Mouse (Mus musculus) forebrain, embryonic 10.5 days (tissue): ENCODE results near the gene Top2b. TPM values are rescaled to one million over a fixed set of nuclear protein-coding genes. Genes with fewer than 3 reads are reported as not detected.
A peak's percentile ranks its signal among the peaks of the same experiment; 100 is the strongest.

Source experiments
- DNase-seq: peaks from one replicate; pipeline ENCODE4 v3.0.0-alpha.2; 2017; ENCODE audit warnings: low spot score; ENCODE audit errors: extremely low spot score
- H3K27ac ChIP-seq: fragments of 300-500 bp; sonication (generic); 2 replicates; pipeline ENCODE4 v1.5.1; 2016; ENCODE audit warnings: mild to moderate bottlenecking
- H3K27me3 ChIP-seq: fragments of 300-500 bp; sonication (generic); 2 replicates; pipeline ENCODE4 v1.6.1; 2016; ENCODE audit warnings: mild to moderate bottlenecking; ENCODE audit not compliant: poor library complexity, severe bottlenecking
- H3K36me3 ChIP-seq: fragments of 300-500 bp; sonication (generic); replicated peaks from 2 replicates; pipeline ENCODE4 v1.6.1; 2016; ENCODE audit warnings: mild to moderate bottlenecking, moderate library complexity
- H3K4me1 ChIP-seq: fragments of 300-500 bp; sonication (generic); 2 replicates; pipeline ENCODE4 v1.6.1; 2016
- H3K4me3 ChIP-seq: fragments of 300-500 bp; sonication (generic); 2 replicates; pipeline ENCODE4 v1.5.1; 2016; ENCODE audit warnings: mild to moderate bottlenecking, moderate library complexity
- H3K9me3 ChIP-seq: fragments of 300-500 bp; sonication (generic); 2 replicates; pipeline ENCODE4 v1.6.1; 2016; ENCODE audit warnings: mild to moderate bottlenecking, moderate library complexity
- WGBS: fragments of 180-500 bp; shearing (Covaris S2); methylation state at CpG from one replicate; pipeline ENCODE4 v1.1.7; 2016; 5-methylcytosine and 5-hydroxymethylcytosine counted together
- polyA plus RNA-seq: library from polyadenylated mRNA; unstranded; fragments of >200 nt; fragmentation: Nextera tagmentation; extraction: Ambion mirVana; gene quantifications from 2 replicates; pipeline ENCODE4 v1.2.1, GENCODE M21; 2016

The Top2b gene
- polyA plus RNA-seq, 1 experiment from 2014 or later, result 68.7 TPM

GRCm38 (mm10) chr14:16434396-16435171, 69.6 kb downstream of the Top2b start:
- no peak overlapping the region for H3K4me3 ChIP-seq
- no peak overlapping the region for H3K27ac ChIP-seq
- H3K36me3 ChIP-seq, result peaks cover 68% of the 10 kb centered on the region
- peak; percentile 51 for DNase-seq
- no peaks in the 10 kb centered on the region for H3K27me3 ChIP-seq
- no peaks in the 10 kb centered on the region for H3K4me1 ChIP-seq
- 51% methylated on average over 3 of the region's 3 CpGs for WGBS
- no peaks in the 10 kb centered on the region for H3K9me3 ChIP-seq

GRCm38 (mm10) chr14:16437386-16437785, 72.4 kb downstream of the Top2b start:
- no peak for DNase-seq
- WGBS, result 90% methylated on average over 4 of the region's 4 CpGs
- Histone ChIP-seq H3K4me1 (no peaks in the 10 kb centered on the region), H3K9me3 (no peaks in the 10 kb centered on the region), H3K27ac (no peak overlapping the region), H3K36me3 (peaks cover 41% of the 10 kb centered on the region), H3K4me3 (no peak overlapping the region), H3K27me3 (no peaks in the 10 kb centered on the region)

GRCm38 (mm10) chr14:16439385-16440126, 74.6 kb downstream of the Top2b start:
- Histone ChIP-seq H3K27me3 (no peaks in the 10 kb centered on the region), H3K27ac (no peak overlapping the region), H3K4me3 (no peak overlapping the region), H3K36me3 (peaks cover 26% of the 10 kb centered on the region), H3K9me3 (no peaks in the 10 kb centered on the region), H3K4me1 (no peaks in the 10 kb centered on the region)
- DNase-seq, result no peak
- WGBS, result 91% methylated on average over 6 of the region's 6 CpGs

- no peak overlapping the region for H3K27ac ChIP-seq
- no peaks in the 10 kb centered on the region for H3K36me3 ChIP-seq
- H3K27me3 ChIP-seq, result no peaks in the 10 kb centered on the region
- H3K4me3 ChIP-seq, result no peak overlapping the region
- no peak for DNase-seq
- H3K9me3 ChIP-seq, result no peaks in the 10 kb centered on the region
- WGBS, result 80% methylated on average over 4 of the region's 4 CpGs
- peaks cover 7% of the 10 kb centered on the region for H3K4me1 ChIP-seq
Measured at GRCm38 (mm10) chr14:16444859-16445258, 79.9 kb downstream of the Top2b start.

- H3K36me3 ChIP-seq, result no peaks in the 10 kb centered on the region
- 52% methylated on average over 3 of the region's 3 CpGs for WGBS
- H3K9me3 ChIP-seq, result no peaks in the 10 kb centered on the region
- no peak overlapping the region for H3K27ac ChIP-seq
- no peaks in the 10 kb centered on the region for H3K27me3 ChIP-seq
- DNase-seq, result peak; percentile 25
- no peak overlapping the region for H3K4me3 ChIP-seq
- peaks cover 7% of the 10 kb centered on the region for H3K4me1 ChIP-seq
Measured at GRCm38 (mm10) chr14:16447587-16447986, 82.6 kb downstream of the Top2b start.

- Histone ChIP-seq H3K9me3 (no peaks in the 10 kb centered on the region), H3K4me3 (no peak overlapping the region), H3K4me1 (peaks cover 7% of the 10 kb centered on the region), H3K36me3 (no peaks in the 10 kb centered on the region), H3K27ac (no peak overlapping the region), H3K27me3 (no peaks in the 10 kb centered on the region)
- DNase-seq, result peak; percentile 46
- 70% methylated on average over 4 of the region's 4 CpGs for WGBS
Measured at GRCm38 (mm10) chr14:16448269-16448987, 83.4 kb downstream of the Top2b start.

GRCm38 (mm10) chr14:16478606-16479323, 113.8 kb downstream of the Top2b start:
- Histone ChIP-seq H3K4me3 (no peak overlapping the region), H3K4me1 (peaks cover 3% of the 10 kb centered on the region; the same call in 1 of the 2 replicates), H3K36me3 (no peaks in the 10 kb centered on the region), H3K27ac (no peak overlapping the region), H3K27me3 (no peaks in the 10 kb centered on the region), H3K9me3 (no peaks in the 10 kb centered on the region)
- DNase-seq, result peak; percentile 5
- 84% methylated on average over 1 of the region's 1 CpGs for WGBS

GRCm38 (mm10) chr14:16479521-16479920, 114.5 kb downstream of the Top2b start:
- Histone ChIP-seq H3K4me1 (peaks cover 9% of the 10 kb centered on the region; the same call in 1 of the 2 replicates), H3K27ac (no peak overlapping the region), H3K4me3 (no peak overlapping the region), H3K9me3 (no peaks in the 10 kb centered on the region), H3K36me3 (no peaks in the 10 kb centered on the region), H3K27me3 (no peaks in the 10 kb centered on the region)
- WGBS, result 81% methylated on average over 2 of the region's 2 CpGs
- DNase-seq, result no peak

- H3K36me3 ChIP-seq, result no peaks in the 10 kb centered on the region
- no peak overlapping the region for H3K4me3 ChIP-seq
- DNase-seq, result peak; percentile 11
- WGBS, result 72% methylated on average over 6 of the region's 6 CpGs
- no peaks in the 10 kb centered on the region for H3K9me3 ChIP-seq
- no peak overlapping the region for H3K27ac ChIP-seq
- peaks cover 9% of the 10 kb centered on the region; the same call in 1 of the 2 replicates for H3K4me1 ChIP-seq
- no peaks in the 10 kb centered on the region for H3K27me3 ChIP-seq
Measured at GRCm38 (mm10) chr14:16480621-16481020, 115.6 kb downstream of the Top2b start.

- Histone ChIP-seq H3K4me3 (no peak overlapping the region), H3K4me1 (peaks cover 9% of the 10 kb centered on the region; the same call in 1 of the 2 replicates), H3K27me3 (no peaks in the 10 kb centered on the region), H3K9me3 (no peaks in the 10 kb centered on the region), H3K36me3 (no peaks in the 10 kb centered on the region), H3K27ac (no peak overlapping the region)
- DNase-seq, result no peak
- 65% methylated on average over 8 of the region's 8 CpGs for WGBS
Measured at GRCm38 (mm10) chr14:16483656-16484380, 118.8 kb downstream of the Top2b start.
